Mouse (Mus musculus) liver, postnatal 0 days (tissue): ENCODE measurements around the gene Lcn12. TPM values are rescaled to one million over a fixed set of nuclear protein-coding genes. Genes with fewer than 3 reads are reported as not detected.

Experiments used
- ATAC-seq: fragments of 200-750 bp; cut with Nextera tagmentation; 2 replicates; pipeline ENCODE4 v1.8.0; 2017; ENCODE audit warnings: mild to moderate bottlenecking, moderate library complexity
- DNase-seq: peaks from one replicate; pipeline ENCODE4 v3.0.0-alpha.2; 2016
- H3K27ac ChIP-seq: fragments of 300-500 bp; sonication (generic); 2 replicates; pipeline ENCODE4 v1.5.1; 2014; ENCODE audit warnings: antibody characterized with exemption, moderate library complexity, mild to moderate bottlenecking, low read depth
- H3K27me3 ChIP-seq: fragments of 300-500 bp; sonication (generic); 2 replicates; pipeline ENCODE4 v1.6.1; 2014; ENCODE audit warnings: low read length, control low read depth, mixed read lengths; ENCODE audit not compliant: insufficient read depth
- H3K36me3 ChIP-seq: fragments of 300-500 bp; sonication (generic); replicated peaks from 2 replicates; pipeline ENCODE4 v1.6.1; 2014; ENCODE audit warnings: mild to moderate bottlenecking, control low read depth, low read length, moderate library complexity, mixed read lengths; ENCODE audit not compliant: insufficient read depth
- H3K4me1 ChIP-seq: fragments of 300-500 bp; sonication (generic); 2 replicates; pipeline ENCODE4 v1.6.1; 2014; ENCODE audit warnings: antibody characterized with exemption, mild to moderate bottlenecking, control low read depth; ENCODE audit not compliant: insufficient read depth
- H3K4me2 ChIP-seq: fragments of 300-500 bp; sonication (generic); 2 replicates; pipeline ENCODE4 v1.6.1; 2014; ENCODE audit warnings: low read depth, mild to moderate bottlenecking, low read length, moderate library complexity, mixed read lengths
- H3K4me3 ChIP-seq: fragments of 300-500 bp; sonication (generic); 2 replicates; pipeline ENCODE4 v1.5.1; 2014; ENCODE audit warnings: low read depth, low read length
- H3K9ac ChIP-seq: fragments of 300-500 bp; sonication (generic); replicated peaks from 2 replicates; pipeline ENCODE4 v1.6.1; 2014; ENCODE audit warnings: mild to moderate bottlenecking, moderate library complexity
- H3K9me3 ChIP-seq: fragments of 300-500 bp; sonication (generic); 2 replicates; pipeline ENCODE4 v1.6.1; 2016; ENCODE audit warnings: mild to moderate bottlenecking, control low read depth, low read length, mixed read lengths
- CTCF ChIP-seq: sonication (generic); IDR thresholded peaks from 2 replicates; pipeline ENCODE4 v1.5.1; 2016; ENCODE audit warnings: antibody characterized with exemption, low read depth
- EP300 ChIP-seq: IDR thresholded peaks from 2 replicates; pipeline ENCODE4 v1.6.1; 2016; ENCODE audit warnings: antibody characterized with exemption, low read depth, mild to moderate bottlenecking
- WGBS: fragments of 180-500 bp; shearing (Covaris S2); extraction: QIAGEN DNeasy Blood & Tissue Kit; methylation state at CpG from one replicate; pipeline ENCODE4 v1.1.7; 2014; ENCODE audit not compliant: insufficient replicate concordance; 5-methylcytosine and 5-hydroxymethylcytosine counted together
- polyA plus RNA-seq: library from polyadenylated mRNA; unstranded; fragments of >200 nt; fragmentation: Nextera tagmentation; extraction: Ambion mirVana; gene quantifications from 2 replicates; pipeline ENCODE4 v1.2.1, GENCODE M21; 2015

Gene Lcn12
- polyA plus RNA-seq, 1 experiment from 2014 or later, result not detected

- no peak overlapping the region for H3K4me2 ChIP-seq
- no peak overlapping the region for H3K4me3 ChIP-seq
- no peak for DNase-seq
- no peak for ATAC-seq
- H3K4me1 ChIP-seq, result no peaks in the 10 kb centered on the region
- no peak overlapping the region for H3K9ac ChIP-seq
- H3K36me3 ChIP-seq, result peaks cover 69% of the 10 kb centered on the region
- no peaks in the 10 kb centered on the region for H3K27me3 ChIP-seq
- no peaks in the 10 kb centered on the region for H3K9me3 ChIP-seq
- WGBS, result 89% methylated on average over 2 of the region's 2 CpGs
- no peak overlapping the region for H3K27ac ChIP-seq
- TF ChIP-seq EP300 (no peak), CTCF (no peak)
Observed at GRCm38 (mm10) chr2:25533707-25534106, 40.0 kb upstream of the Lcn12 start.

- no peak overlapping the region for H3K4me2 ChIP-seq
- no peaks in the 10 kb centered on the region for H3K4me1 ChIP-seq
- ATAC-seq, result no peak
- H3K36me3 ChIP-seq, result peaks cover 79% of the 10 kb centered on the region
- TF ChIP-seq EP300 (no peak), CTCF (no peak)
- no peaks in the 10 kb centered on the region for H3K9me3 ChIP-seq
- H3K27ac ChIP-seq, result no peak overlapping the region
- no peak overlapping the region for H3K4me3 ChIP-seq
- WGBS, result 78% methylated on average over 9 of the region's 9 CpGs
- no peak for DNase-seq
- no peak overlapping the region for H3K9ac ChIP-seq
- no peaks in the 10 kb centered on the region for H3K27me3 ChIP-seq
Observed at GRCm38 (mm10) chr2:25526510-25527302, 33.0 kb upstream of the Lcn12 start.

GRCm38 (mm10) chr2:25509912-25510311, 16.2 kb upstream of the Lcn12 start:
- no peak for TF ChIP-seq EP300
- TF ChIP-seq CTCF, result peak; percentile 54
- no peaks in the 10 kb centered on the region for H3K4me1 ChIP-seq
- WGBS, result 65% methylated on average over 3 of the region's 3 CpGs

GRCm38 (mm10) chr2:25506964-25507363, 13.3 kb upstream of the Lcn12 start:
- Histone ChIP-seq H3K36me3 (peaks cover 16% of the 10 kb centered on the region), H3K4me3 (no peak overlapping the region), H3K4me2 (no peak overlapping the region), H3K27me3 (no peaks in the 10 kb centered on the region), H3K27ac (no peak overlapping the region), H3K9me3 (no peaks in the 10 kb centered on the region), H3K4me1 (peaks cover 4% of the 10 kb centered on the region), H3K9ac (no peak overlapping the region)
- 52% methylated on average over 5 of the region's 5 CpGs for WGBS
- ATAC-seq, result no peak
- peak; percentile 57 for TF ChIP-seq CTCF
- no peak for TF ChIP-seq EP300
- DNase-seq, result no peak

More at GRCm38 (mm10) chr2:25509912-25510311, 16.2 kb upstream of the Lcn12 start:
- ATAC-seq (no peak), DNase-seq (no peak)
- Histone ChIP-seq H3K4me3 (no peak overlapping the region), H3K27ac (no peak overlapping the region), H3K36me3 (peaks cover 5% of the 10 kb centered on the region; the same call in 1 of the 2 replicates), H3K9me3 (no peaks in the 10 kb centered on the region), H3K4me2 (no peak overlapping the region), H3K9ac (no peak overlapping the region), H3K27me3 (no peaks in the 10 kb centered on the region)

- ATAC-seq, result no peak
- DNase-seq, result no peak
- H3K27ac ChIP-seq, result no peak overlapping the region
- 80% methylated on average over 4 of the region's 4 CpGs for WGBS
- TF ChIP-seq CTCF (no peak), EP300 (no peak)
- H3K4me1 ChIP-seq, result peaks cover 14% of the 10 kb centered on the region
- no peak overlapping the region for H3K9ac ChIP-seq
- H3K4me3 ChIP-seq, result no peak overlapping the region
- no peak overlapping the region for H3K4me2 ChIP-seq
- H3K9me3 ChIP-seq, result no peaks in the 10 kb centered on the region
- H3K27me3 ChIP-seq, result no peaks in the 10 kb centered on the region
- H3K36me3 ChIP-seq, result peaks cover 16% of the 10 kb centered on the region
Observed at GRCm38 (mm10) chr2:25505860-25506259, 12.1 kb upstream of the Lcn12 start.

GRCm38 (mm10) chr2:25505000-25505399, 11.3 kb upstream of the Lcn12 start:
- 82% methylated on average over 1 of the region's 1 CpGs for WGBS
- Histone ChIP-seq H3K4me3 (no peak overlapping the region), H3K4me2 (no peak overlapping the region), H3K4me1 (peaks cover 19% of the 10 kb centered on the region), H3K9me3 (no peaks in the 10 kb centered on the region), H3K27me3 (no peaks in the 10 kb centered on the region), H3K27ac (no peak overlapping the region), H3K36me3 (peaks cover 16% of the 10 kb centered on the region), H3K9ac (no peak overlapping the region)
- no peak for ATAC-seq
- TF ChIP-seq CTCF (no peak), EP300 (no peak)
- DNase-seq, result no peak
